Mouse (Mus musculus) ovary, adult 18-20 months (tissue): ENCODE data around the gene Rho.

Experiments used
- DNase-seq: peaks from one replicate; pipeline ENCODE4 v3.0.0; 2022; ENCODE audit warnings: low spot score, mixed read lengths

The Rho gene

GRCm38 (mm10) chr6:115956418-115956921, 24.9 kb downstream of the Rho start:
- DNase-seq: no peak

- peak; percentile 34 for DNase-seq
Observed at GRCm38 (mm10) chr6:115956922-115957601, 25.5 kb downstream of the Rho start.

DNA sequence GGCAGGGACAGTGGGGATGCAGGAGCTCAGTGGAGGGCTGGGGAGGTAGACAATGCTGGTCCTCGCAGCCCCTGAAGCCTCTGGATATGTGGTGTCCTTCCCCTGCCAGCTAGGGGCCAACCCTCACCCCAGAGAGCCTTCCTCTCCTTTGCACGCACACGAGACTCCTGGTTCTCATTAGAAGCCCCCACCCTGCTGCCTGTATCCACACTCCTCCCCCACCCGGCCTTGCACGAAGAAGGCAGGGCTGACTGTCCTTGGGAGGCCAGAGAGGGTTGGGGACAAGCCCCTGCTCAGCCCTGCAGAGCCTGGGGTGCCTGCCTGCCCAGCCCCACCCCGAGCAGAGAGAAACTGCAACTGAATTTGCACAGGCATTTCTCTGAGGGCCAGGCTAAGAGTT, 26.1 kb downstream of the Rho start:
- DNase-seq: peak; percentile 67

DNA sequence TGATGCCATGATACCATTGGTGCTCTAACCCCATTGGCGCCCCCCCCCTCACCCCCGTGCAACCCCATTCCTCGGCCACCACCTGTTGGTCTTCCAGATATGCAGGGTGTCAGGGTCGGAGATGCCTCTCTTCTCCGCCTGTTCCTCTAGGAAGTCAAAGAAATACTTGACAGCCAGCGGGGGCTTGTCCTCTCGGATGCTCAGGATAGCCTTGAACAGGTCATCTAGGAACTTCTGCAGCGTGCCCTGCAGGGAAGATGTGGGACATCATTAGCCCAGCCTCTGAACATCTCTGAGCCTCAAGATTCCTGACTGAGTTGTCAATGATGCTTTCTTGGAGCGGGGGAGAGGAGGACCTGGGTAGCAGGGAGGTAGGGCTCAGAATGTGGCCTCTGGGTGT, 26.9 kb downstream of the Rho start:
- DNase-seq: no peak

DNA sequence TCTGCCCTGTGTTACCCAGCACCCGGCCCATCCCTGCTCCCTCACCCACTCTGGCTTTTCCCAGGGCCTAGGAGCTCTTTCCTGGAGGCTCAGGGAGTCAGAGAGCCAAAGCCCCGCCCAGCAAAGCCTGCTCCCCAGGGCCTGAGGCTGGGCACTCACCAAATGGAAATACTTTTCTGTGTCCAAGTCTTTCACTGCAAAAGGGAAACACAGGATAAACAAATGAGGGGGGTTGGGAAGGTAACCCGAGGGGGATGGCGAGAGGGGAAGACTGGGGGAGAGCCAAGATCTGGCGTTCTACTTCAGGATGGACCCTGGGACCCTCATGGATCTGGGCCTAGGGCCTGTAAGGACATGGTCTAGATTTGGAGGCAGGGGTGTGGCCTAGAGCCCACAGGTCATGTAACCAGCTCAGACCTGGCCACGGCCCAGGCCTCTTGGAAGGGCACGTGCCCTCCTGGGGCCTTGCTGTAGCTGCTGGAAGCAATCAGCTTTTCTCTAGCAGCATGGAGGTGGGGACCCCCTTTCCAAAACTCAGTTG, 27.7 kb downstream of the Rho start:
- peak; percentile 71 for DNase-seq

DNA sequence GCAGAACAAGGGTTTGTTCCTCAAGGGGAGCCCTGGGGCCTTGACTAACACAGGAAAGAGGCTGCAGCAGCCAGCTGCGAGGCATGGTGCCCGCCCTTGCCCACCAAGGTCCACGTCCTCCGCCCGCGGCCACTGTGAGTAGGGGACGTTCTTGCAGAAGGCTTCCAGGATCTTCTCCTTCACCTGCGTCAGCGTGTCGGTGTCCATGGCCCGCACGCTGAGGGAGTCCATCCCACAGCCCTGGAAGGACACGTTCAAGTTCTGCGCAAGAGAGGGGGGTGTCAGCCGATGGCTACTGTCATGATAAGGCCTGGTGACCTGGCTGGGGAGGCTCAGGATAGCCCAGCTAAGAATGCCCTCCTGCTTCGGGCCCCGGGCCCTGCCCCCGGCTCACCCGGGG, 28.8 kb downstream of the Rho start:
- no peak for DNase-seq

GRCm38 (mm10) chr6:115961743-115962142, 30.2 kb downstream of the Rho start:
- no peak for DNase-seq

DNA sequence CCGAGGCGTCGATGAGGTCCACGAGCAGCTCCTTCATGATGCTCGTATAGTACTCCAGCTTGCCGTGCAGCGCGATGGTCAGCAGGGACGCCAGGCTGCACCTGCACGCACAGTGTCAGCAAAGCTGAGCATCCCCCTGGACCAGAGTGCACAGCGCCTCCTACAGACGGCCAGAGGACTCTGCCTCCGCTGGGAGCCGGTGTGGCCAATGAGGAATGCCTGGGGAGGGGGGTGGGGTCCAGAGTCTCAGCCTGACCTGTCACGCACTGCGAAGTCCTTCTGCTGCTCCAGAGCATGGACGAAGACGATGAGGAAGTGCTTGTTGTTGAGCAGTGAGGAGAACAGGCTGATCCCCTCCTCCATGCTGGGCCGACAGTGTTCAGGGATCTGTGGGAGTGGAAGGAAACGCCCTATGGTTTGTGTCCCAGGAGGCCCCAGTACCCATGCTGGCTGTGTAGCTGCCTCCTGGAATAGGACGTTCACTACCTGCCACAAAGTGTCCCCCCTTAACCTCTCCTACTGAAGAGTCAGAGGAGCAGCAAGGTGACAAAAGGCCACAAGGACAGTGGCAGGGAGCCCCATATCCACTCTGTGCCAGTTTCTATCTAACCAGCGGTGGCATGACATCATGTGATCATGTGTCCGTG, 31.0 kb downstream of the Rho start:
- no peak for DNase-seq

DNA sequence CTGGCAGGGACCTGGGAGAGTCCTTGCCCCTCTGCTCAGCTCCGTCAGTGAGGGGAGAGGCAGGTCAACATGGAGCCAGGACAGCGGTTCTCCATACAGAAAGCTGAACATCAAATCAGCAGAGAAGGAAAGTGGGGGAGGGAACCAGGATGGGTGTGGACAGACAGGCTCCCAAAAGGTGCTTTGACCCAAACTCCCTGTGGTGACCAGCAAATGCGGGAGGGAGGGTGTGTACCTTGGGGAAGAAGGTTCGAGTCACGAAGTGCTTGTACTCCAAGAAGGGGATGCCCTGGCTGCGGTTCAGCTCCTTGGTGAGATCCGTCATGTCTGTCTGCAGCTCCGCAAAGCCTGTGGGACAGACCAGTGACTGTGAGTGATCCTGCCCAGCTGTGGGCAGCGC, 32.1 kb downstream of the Rho start:
- no peak for DNase-seq

DNA sequence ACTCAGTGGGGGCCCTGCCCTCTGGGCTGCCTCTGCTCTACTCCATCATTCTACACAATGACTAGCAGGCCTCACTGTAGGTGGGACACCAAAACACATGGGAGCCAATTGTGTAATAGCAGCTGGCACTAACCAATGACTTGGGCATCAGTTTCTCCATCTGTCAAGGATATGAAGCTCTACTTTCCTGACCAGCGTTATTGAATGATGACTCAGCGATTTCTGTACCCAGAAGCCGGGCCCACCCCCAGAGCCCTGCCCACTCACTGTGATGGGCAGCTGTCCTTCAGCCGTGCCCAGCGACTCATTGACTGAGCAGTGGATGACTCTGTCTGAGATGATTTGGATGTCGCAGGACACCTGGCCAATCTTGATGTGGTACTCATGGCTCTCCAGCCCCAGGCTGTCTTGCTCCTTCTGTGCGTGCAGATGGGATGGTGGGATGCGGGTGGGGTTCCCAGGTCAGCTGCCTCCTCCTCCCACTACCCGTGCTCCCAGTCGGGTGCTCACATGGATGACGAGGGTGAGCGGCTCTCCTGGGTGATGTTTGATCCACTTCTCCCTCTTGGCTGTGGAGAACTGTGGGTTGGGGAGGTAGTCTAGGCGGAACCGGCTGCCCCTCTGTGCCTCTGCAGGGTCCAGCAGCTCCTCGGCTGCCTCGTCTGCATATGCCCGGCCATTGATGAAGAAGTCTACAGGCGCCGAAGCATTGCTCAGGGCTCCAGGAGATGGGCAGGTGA, 34.8 kb downstream of the Rho start:
- no peak for DNase-seq

- DNase-seq: no peak
Observed at GRCm38 (mm10) chr6:115967291-115967880, 35.8 kb downstream of the Rho start.

- no peak for DNase-seq
Observed at GRCm38 (mm10) chr6:115968086-115968485, 36.5 kb downstream of the Rho start.

GRCm38 (mm10) chr6:115968700-115969099, 37.2 kb downstream of the Rho start:
- no peak for DNase-seq

- no peak for DNase-seq
Observed at GRCm38 (mm10) chr6:115969103-115969502, 37.6 kb downstream of the Rho start.

- DNase-seq: no peak
Observed at GRCm38 (mm10) chr6:115969952-115970351, 38.4 kb downstream of the Rho start.

- DNase-seq: no peak
Observed at GRCm38 (mm10) chr6:115971273-115972060, 39.9 kb downstream of the Rho start.

GRCm38 (mm10) chr6:115972083-115972764, 40.7 kb downstream of the Rho start:
- DNase-seq: no peak

DNA sequence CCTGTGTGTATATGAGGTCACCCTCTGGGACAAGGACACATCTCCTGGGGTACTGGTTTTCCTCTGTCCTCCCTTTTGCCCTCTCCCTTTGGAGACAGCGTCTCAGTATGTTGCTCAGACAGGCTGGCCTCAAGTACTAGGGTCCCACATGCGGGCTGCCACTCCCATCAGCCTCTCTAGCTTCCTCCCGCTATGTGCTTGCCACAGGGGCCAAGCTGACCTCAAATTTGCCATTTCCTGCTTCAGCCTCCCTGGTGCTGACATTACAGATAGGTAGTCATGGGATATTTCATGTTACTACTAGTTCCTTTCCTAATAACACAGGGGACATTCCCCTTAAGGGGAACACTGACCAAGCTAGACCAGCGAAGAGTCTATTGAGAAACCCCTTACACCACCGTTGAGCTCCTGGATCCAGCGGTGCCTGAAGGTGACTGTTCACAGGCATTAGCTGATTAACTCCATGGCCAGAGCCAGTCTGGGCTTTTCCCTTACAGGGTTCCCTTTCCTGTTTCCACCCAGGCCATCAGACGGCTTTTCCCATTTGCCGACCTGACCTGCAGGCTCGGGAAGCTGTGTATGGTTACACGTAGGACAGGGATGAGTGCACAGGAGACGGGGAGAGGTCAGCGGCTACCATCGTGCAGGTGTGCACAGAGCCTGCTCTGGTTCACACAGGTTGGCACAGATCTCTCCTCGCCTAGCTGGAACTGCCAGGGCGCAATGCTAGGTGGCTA, 41.8 kb downstream of the Rho start:
- no peak for DNase-seq

DNA sequence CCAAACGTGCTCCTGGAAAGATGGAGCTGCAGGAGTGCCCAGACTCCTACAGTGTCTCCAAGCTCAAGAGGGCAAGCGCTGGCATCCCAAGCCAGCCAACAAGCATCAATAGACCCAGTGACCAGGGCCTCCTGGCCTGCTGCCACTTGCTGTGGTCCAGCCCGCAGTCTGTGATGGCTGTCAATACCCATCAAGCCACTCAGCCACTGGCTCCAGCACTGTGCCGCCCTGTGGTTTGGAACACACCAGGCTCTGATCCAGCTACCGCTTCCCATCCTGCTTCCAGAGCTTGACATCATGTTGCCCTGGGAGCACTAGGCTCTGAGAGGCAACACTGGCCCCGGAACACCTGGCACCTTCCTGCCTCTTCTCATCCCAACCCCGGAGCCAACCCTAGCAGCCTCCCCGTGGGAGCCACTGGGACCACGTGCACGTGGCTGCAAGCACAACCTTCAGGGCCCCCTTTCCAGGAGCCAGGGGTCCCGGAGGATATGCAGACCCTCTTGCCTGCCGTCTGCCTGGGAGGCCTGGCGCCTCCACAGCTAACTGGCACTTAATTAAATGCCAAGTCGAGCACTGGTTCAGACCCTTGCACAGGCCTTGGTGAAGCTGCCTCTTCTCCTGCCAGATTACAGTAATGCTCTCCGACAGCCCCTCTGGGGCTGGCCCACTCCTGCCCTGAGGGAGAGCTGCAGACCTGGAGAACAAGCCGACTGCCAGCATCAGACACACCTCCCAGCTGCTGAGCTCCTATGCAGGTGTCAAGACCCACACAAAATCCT, 42.5 kb downstream of the Rho start:
- DNase-seq: no peak
